Mouse (Mus musculus): ENCODE data around the gene Zfp202. TPM values are rescaled to one million over a fixed set of nuclear protein-coding genes. Genes with fewer than 3 reads are reported as not detected.

The Zfp202 gene
- polyA plus RNA-seq, 1 experiment: 9.4 TPM

DNA sequence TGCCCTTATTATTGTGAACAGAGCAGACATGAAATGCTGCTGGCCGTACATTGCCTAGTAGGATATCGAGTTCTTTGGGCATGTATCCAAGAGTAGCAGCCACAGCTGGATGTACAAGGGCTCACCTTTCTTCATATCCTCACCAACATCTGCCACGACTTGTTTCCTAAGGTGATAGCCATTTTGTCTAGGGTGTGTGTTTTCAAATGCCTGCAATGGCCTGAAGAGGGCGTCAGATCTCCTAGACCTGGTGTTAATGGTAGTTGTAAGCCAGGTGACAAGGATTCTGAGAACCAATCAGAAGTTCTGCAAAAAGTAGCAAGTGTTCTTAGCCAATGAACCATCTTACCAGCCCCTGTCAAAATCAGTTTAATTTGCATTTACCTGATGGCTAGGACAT lies 24.5 kb downstream of the Zfp202 start:
- TF ChIP-seq CTCF (IDR thresholded peaks at IDR 0.05; ENCODE audit: borderline replicate concordance, extremely low read depth, insufficient read depth, insufficient read length): no peak
- TF ChIP-seq POLR2A (IDR thresholded peaks at IDR 0.05; ENCODE audit: borderline replicate concordance, extremely low read depth, insufficient read depth, insufficient read length, poor library complexity, severe bottlenecking): no peak
- DNase-seq (ENCODE audit: low read depth): no peak

DNA sequence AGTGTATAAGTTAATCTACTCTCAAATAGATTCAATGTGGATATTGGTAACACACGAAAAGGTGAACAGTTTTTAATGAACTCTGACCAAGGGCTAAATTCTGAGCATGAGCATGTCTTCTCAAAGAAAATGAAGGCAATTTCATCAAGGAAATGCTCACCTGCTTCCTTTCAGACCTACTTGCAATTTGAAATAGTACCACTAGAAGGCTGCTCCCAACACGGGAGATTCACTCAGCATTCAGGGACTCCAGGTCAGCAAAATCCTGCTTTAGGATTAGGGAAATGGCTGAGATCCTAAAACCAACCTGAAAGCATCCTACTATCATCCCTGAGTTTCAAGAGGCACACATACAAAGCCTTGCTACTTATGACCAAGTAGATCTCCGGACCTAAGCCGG lies 32.2 kb downstream of the Zfp202 start:
- no peak for DNase-seq (ENCODE audit: low read depth)
- TF ChIP-seq CTCF (IDR thresholded peaks at IDR 0.05; ENCODE audit: borderline replicate concordance, extremely low read depth, insufficient read depth, insufficient read length) (peak; percentile 24; the same call in 1 of the 2 replicates), POLR2A (IDR thresholded peaks at IDR 0.05; ENCODE audit: borderline replicate concordance, extremely low read depth, insufficient read depth, insufficient read length, poor library complexity, severe bottlenecking) (no peak)

DNA sequence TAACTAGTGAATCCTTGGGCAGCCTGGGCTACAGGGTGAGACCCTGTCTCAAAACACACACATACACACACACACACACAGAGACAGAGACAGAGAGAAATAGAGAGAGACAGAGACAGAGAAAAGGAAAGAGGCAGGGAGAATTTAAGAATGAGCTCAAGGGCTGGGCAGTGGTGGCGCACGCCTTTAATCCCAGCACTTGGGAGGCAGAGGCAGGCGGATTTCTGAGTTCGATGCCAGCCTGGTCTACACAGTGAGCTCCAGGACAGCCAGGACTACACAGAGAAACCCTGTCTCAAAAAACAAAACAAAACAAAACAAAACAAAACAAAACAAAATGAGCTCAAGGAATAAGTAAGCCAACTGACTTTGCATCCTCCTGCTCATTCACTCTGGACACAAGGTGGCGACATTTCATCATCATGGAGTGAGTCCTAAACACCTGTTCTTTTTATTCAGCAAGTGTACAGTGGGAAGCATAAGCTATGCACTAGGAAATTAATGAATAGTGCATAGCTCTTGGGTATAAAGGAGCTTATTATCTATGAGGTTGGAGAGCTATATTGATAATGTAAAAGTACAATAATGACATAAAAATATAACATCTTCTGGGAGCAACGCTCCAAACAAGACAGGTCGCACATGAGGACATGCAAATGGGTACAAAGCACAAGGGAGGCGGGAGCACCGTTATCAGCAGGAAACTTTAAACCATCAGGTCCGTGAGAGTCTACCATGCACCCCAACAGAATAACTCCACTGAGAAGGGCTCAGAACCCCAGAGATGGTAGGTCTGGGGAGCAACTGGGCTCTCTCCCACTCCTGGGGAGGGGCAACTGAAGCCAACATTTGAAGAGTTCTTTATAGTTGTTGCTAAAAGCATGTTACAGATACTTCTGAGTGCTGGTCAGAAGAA lies 36.0 kb downstream of the Zfp202 start:
- TF ChIP-seq CTCF (IDR thresholded peaks at IDR 0.05; ENCODE audit: borderline replicate concordance, extremely low read depth, insufficient read depth, insufficient read length): peak; percentile 73; the same call in 1 of the 2 replicates
- no peak for TF ChIP-seq POLR2A (IDR thresholded peaks at IDR 0.05; ENCODE audit: borderline replicate concordance, extremely low read depth, insufficient read depth, insufficient read length, poor library complexity, severe bottlenecking)
- peak; percentile 93 for DNase-seq (ENCODE audit: low read depth)

DNA sequence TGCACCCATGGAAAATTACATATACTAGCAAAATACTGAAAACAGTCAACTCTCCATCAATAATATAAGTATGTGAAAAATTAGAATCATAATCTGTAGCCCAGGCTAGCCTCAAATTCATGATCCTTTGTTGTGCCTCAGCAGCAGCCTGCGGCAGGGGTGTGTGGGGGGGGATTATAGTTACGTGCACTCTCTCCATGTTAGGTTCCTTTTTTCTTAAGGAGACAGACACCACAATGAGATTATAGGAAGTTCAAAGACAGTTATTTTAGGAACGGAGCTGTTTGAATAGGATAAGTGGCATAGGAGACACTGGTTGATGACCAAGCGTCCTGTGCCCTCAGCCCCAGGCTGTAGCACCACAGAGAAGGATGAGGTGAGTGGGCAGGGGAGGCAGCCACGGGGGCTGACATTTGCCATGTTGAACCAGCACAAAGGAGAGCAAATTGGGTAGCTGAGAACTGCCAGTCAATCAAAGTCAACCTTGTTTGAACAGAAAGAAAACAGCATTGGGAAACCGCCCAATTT lies 36.8 kb downstream of the Zfp202 start:
- TF ChIP-seq POLR2A (IDR thresholded peaks at IDR 0.05; ENCODE audit: borderline replicate concordance, extremely low read depth, insufficient read depth, insufficient read length, poor library complexity, severe bottlenecking) (no peak), CTCF (IDR thresholded peaks at IDR 0.05; ENCODE audit: borderline replicate concordance, extremely low read depth, insufficient read depth, insufficient read length) (no peak)
- DNase-seq (ENCODE audit: low read depth): peak; percentile 49

DNA sequence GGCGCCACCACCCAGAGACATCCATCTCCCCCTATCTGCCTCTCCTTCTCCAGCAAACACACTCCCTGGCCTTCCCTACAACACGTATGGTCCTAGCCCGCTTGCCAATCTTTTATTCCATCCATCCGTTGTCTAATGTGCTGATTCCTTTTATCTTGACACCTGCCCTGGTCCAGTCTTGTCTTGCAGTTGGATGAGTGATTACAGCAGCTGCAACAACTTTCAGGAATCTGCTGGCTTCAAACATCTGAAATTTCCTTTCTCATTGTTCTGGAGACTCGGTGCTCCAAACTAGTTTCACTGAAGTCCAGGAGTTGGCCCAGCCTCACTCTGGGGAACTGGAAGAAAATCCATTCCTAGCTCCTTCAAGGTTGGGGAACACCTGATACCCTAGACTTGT lies 37.4 kb downstream of the Zfp202 start:
- no peak for TF ChIP-seq CTCF (IDR thresholded peaks at IDR 0.05; ENCODE audit: borderline replicate concordance, extremely low read depth, insufficient read depth, insufficient read length)
- no peak for TF ChIP-seq POLR2A (IDR thresholded peaks at IDR 0.05; ENCODE audit: borderline replicate concordance, extremely low read depth, insufficient read depth, insufficient read length, poor library complexity, severe bottlenecking)
- no peak for DNase-seq (ENCODE audit: low read depth)

DNA sequence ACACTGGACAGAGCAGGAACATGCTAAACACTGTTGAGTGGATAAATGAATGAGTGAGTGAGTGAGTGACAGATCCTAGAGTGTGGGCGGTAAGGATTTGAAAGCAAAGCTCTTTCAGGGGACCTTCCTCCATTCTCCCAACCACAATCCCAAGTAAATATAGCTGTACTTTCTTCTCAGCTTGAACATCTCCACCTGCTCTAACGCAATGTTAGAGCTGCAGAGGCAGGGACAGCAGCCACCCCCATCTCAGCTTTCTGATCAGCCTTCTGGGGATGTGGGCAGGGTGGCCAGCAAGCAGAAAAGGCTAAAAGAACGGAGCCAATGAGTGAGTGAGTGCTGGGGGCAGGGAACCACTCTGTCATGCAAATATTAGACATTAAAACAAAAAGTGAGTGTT lies 38.9 kb downstream of the Zfp202 start:
- DNase-seq (ENCODE audit: low read depth): no peak
- no peak for TF ChIP-seq CTCF (IDR thresholded peaks at IDR 0.05; ENCODE audit: borderline replicate concordance, extremely low read depth, insufficient read depth, insufficient read length)
- no peak for TF ChIP-seq POLR2A (IDR thresholded peaks at IDR 0.05; ENCODE audit: borderline replicate concordance, extremely low read depth, insufficient read depth, insufficient read length, poor library complexity, severe bottlenecking)

DNA sequence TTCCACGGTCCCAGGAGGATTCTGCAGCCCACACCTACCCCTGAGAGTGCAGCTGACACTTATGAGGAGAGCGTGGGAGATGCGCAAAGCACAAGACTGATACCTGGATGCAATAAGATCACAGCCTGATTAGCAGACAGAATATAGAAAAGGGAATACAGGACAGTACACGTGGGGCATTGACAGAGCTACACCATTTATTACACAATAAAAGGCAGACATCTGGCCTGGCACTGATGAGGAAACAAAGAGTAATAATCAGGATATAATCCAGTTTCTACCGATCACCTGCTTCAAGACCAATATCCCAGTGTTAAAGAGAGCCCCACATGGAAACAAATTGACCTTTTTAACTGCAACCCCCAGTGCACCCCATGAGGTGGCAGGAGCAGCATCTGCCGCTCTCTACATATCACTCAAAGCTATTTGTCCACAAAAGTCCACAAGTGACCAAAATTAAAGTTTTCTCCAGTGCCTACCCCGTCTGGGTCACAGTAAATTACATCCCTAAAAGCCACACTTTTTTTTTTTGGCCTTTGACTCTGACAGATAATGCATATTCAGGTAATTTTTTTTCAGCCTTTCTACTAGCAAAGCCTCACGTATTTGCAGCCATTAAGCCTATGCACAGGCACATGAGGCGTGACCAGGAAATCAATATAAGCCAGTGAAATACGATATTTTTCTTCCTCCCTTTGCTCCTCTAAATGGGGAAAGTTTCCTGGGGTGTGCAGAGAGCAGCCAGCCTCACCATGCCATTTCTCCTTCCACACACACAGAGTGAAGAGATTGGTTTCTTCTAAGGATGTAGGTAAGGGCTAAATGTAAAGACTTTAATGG lies 42.3 kb downstream of the Zfp202 start:
- DNase-seq (ENCODE audit: low read depth): no peak
- TF ChIP-seq POLR2A (IDR thresholded peaks at IDR 0.05; ENCODE audit: borderline replicate concordance, extremely low read depth, insufficient read depth, insufficient read length, poor library complexity, severe bottlenecking) (no peak), CTCF (IDR thresholded peaks at IDR 0.05; ENCODE audit: borderline replicate concordance, extremely low read depth, insufficient read depth, insufficient read length) (no peak)

DNA sequence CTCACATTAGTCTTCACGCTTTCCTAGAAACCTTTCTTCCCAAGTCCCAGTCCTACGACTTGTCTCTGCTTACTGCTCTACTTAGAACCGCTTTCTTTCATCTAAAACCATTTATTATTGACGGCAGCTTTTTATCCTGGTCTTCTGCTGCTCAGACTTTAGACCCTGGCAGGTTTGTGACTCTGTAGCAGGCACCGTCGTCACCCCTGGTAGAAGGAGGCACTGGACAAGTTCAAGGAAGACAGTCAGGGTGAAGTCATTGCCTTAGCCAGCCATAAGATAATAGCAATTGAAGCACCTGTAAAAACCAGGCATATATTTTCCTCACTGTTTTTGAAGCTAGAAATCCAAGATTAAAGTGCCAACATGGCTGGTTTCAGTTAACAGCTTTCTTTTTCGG lies 43.1 kb downstream of the Zfp202 start:
- TF ChIP-seq POLR2A (IDR thresholded peaks at IDR 0.05; ENCODE audit: borderline replicate concordance, extremely low read depth, insufficient read depth, insufficient read length, poor library complexity, severe bottlenecking) (no peak), CTCF (IDR thresholded peaks at IDR 0.05; ENCODE audit: borderline replicate concordance, extremely low read depth, insufficient read depth, insufficient read length) (no peak)
- DNase-seq (ENCODE audit: low read depth): no peak

DNA sequence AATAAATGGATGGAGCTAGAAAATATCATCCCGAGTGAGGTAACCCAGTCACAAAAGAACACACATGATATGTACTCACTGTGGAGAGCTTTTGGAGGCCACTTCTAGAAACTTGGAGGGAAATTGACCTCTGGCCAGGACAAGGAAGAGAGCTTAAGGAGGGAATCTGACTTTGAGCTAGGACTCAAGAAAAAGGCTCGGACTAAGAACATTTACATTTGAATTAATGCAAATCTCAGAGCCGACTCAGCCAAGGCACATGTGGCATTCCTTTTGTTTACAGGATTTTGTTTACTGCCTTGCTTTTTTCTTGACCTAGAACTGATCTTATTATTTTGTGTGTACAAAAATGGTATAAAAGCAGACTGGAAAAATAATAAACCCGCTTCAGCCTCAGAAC lies 47.6 kb downstream of the Zfp202 start:
- TF ChIP-seq POLR2A (IDR thresholded peaks at IDR 0.05; ENCODE audit: borderline replicate concordance, extremely low read depth, insufficient read depth, insufficient read length, poor library complexity, severe bottlenecking) (no peak), CTCF (IDR thresholded peaks at IDR 0.05; ENCODE audit: borderline replicate concordance, extremely low read depth, insufficient read depth, insufficient read length) (no peak)
- DNase-seq (ENCODE audit: low read depth): no peak

DNA sequence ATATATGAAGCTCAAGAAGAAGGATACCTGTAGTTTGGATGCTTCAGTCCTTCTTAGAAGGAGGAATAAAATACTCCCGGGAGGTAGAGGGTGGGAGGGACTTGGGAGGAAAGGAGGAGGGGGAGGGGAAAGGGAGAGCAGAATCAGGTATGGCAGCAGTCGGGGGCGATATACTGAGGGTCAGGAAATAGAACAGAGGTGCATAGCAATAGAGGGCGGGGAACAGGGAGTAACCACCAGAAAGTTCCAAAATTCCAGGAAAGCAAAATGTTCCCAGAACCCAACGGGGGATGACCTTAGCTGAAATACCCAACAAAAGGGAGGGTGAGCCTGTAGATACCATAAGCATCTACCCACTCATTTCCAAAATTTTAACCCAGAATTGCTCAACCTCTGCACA lies 48.2 kb downstream of the Zfp202 start:
- no peak for DNase-seq (ENCODE audit: low read depth)
- TF ChIP-seq POLR2A (IDR thresholded peaks at IDR 0.05; ENCODE audit: borderline replicate concordance, extremely low read depth, insufficient read depth, insufficient read length, poor library complexity, severe bottlenecking) (no peak), CTCF (IDR thresholded peaks at IDR 0.05; ENCODE audit: borderline replicate concordance, extremely low read depth, insufficient read depth, insufficient read length) (no peak)

DNA sequence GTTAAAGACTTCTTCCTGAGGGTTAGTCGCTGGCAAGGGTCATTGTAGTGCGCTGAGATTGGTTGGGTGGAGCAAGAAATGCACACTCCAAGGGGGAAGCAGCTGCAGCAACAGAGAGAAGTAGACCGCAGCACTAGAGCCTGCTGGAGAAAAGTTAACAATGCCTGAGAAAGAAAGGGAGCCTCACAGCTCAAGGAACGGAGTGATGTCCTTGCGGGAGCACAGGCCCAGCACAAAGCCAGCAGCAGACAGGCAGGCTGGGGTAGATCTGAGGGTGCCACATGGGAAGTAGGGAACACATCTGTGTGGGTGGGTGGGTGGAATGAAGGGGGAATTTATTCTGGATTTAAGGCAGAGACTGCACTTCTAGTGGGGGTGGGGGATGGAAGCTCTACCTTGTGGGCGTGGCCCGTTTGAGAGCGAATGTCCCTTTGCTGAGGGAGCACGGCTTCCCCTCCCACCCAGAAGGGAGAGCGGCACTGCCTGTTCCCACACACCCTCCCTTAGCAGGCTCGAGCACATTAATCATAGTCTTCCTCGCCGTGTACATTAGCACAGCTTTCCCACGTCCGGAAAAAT lies 49.2 kb downstream of the Zfp202 start:
- DNase-seq (ENCODE audit: low read depth): peak; percentile 88
- TF ChIP-seq CTCF (IDR thresholded peaks at IDR 0.05; ENCODE audit: borderline replicate concordance, extremely low read depth, insufficient read depth, insufficient read length) (no peak), POLR2A (IDR thresholded peaks at IDR 0.05; ENCODE audit: borderline replicate concordance, extremely low read depth, insufficient read depth, insufficient read length, poor library complexity, severe bottlenecking) (peak; percentile 57; the same call in 1 of the 2 replicates)

Measured in brain, embryonic 14.5 days (tissue).